Mouse (Mus musculus) lung, embryonic 14.5 days (tissue): ENCODE measurements around the gene Ereg. TPM values are rescaled to one million over a fixed set of nuclear protein-coding genes. Genes with fewer than 3 reads are reported as not detected.
A peak's percentile ranks its signal among the peaks of the same experiment; 100 is the strongest.

ENCODE experiments used
- ATAC-seq: fragments of 200-750 bp; cut with Nextera tagmentation; 2 replicates; pipeline ENCODE4 v1.8.0; 2017; ENCODE audit warnings: mild to moderate bottlenecking, moderate TSS enrichment, moderate library complexity; ENCODE audit not compliant: insufficient read depth
- DNase-seq: peaks from one replicate; pipeline ENCODE4 v3.0.0-alpha.2; 2015
- H3K27ac ChIP-seq: fragments of 300-500 bp; sonication (generic); 2 replicates; pipeline ENCODE4 v1.5.1; 2014; ENCODE audit warnings: low read depth, mild to moderate bottlenecking, moderate library complexity
- H3K27me3 ChIP-seq: fragments of 300-500 bp; sonication (generic); 2 replicates; pipeline ENCODE4 v1.6.1; 2014; ENCODE audit warnings: low read length, control low read depth; ENCODE audit not compliant: insufficient read depth
- H3K36me3 ChIP-seq: fragments of 300-500 bp; sonication (generic); 2 replicates; pipeline ENCODE4 v1.6.1; 2014; ENCODE audit warnings: control low read depth; ENCODE audit not compliant: insufficient read depth
- H3K4me1 ChIP-seq: fragments of 300-500 bp; sonication (generic); 2 replicates; pipeline ENCODE4 v1.6.1; 2014; ENCODE audit warnings: antibody characterized with exemption, control low read depth; ENCODE audit not compliant: insufficient read depth
- H3K4me2 ChIP-seq: fragments of 300-500 bp; sonication (generic); 2 replicates; pipeline ENCODE4 v1.6.1; 2014; ENCODE audit warnings: mild to moderate bottlenecking
- H3K4me3 ChIP-seq: fragments of 300-500 bp; sonication (generic); 2 replicates; pipeline ENCODE4 v1.5.1; 2014; ENCODE audit warnings: low read depth, low read length
- H3K9ac ChIP-seq: fragments of 300-500 bp; sonication (generic); 2 replicates; pipeline ENCODE4 v1.6.1; 2014
- H3K9me3 ChIP-seq: fragments of 300-500 bp; sonication (generic); 2 replicates; pipeline ENCODE4 v1.6.1; 2016; ENCODE audit warnings: low read depth, low read length, control low read depth
- CTCF ChIP-seq: IDR thresholded peaks from 2 replicates; pipeline ENCODE4 v1.5.1; 2016; ENCODE audit warnings: antibody characterized with exemption, low read depth
- WGBS: fragments of 180-500 bp; shearing (Covaris S2); extraction: QIAGEN DNeasy Blood & Tissue Kit; methylation state at CpG from one replicate; pipeline ENCODE4 v1.1.7; 2014; 5-methylcytosine and 5-hydroxymethylcytosine counted together
- polyA plus RNA-seq: library from polyadenylated mRNA; unstranded; fragments of >200 nt; fragmentation: Nextera tagmentation; extraction: Ambion mirVana; gene quantifications from 2 replicates; pipeline ENCODE4 v1.2.1, GENCODE M21; 2014

Ereg gene
- polyA plus RNA-seq, 1 experiment from 2014 or later, result 0.13 TPM

- ATAC-seq, result peak; percentile 23; the same call in 1 of the 2 replicates
- Histone ChIP-seq H3K4me1 (no peaks in the 10 kb centered on the region), H3K36me3 (no peaks in the 10 kb centered on the region), H3K4me3 (no peak overlapping the region), H3K27ac (no peak overlapping the region), H3K4me2 (no peak overlapping the region), H3K9me3 (no peaks in the 10 kb centered on the region), H3K27me3 (no peaks in the 10 kb centered on the region), H3K9ac (no peak overlapping the region)
- no peak for DNase-seq
- TF ChIP-seq CTCF, result no peak
- 71% methylated on average over 2 of the region's 2 CpGs for WGBS
These were observed 35.5 kb upstream of the Ereg start for GRCm38 (mm10) chr5:91038963-91039362.

DNA sequence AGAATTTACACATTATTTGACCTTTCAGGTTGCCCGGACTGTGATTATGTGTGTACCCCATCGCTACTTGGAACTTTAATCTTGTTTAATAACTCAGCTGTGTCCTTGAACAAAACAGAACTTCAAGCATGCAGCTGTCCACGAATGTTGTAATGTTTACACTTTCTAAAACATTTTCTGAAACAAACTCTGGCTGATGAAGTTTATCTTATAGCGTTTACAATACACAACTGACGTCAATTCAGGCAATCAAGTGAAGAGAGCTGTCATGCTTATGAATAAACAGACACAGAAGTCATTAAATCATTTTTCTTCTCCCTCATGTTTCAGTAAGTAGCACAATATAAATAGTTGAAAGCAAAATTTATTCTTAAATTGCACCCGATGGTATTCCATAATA is 26.4 kb upstream of the Ereg start:
- H3K4me1 ChIP-seq, result no peaks in the 10 kb centered on the region
- H3K36me3 ChIP-seq, result no peaks in the 10 kb centered on the region
- DNase-seq (peak; percentile 70), ATAC-seq (peak; percentile 44; the same call in 1 of the 2 replicates)
- no peak overlapping the region for H3K4me3 ChIP-seq
- no peak overlapping the region for H3K4me2 ChIP-seq
- WGBS, result 36% methylated on average over 6 of the region's 6 CpGs
- TF ChIP-seq CTCF, result no peak
- H3K9me3 ChIP-seq, result no peaks in the 10 kb centered on the region
- H3K9ac ChIP-seq, result no peak overlapping the region
- no peak overlapping the region for H3K27ac ChIP-seq
- no peaks in the 10 kb centered on the region for H3K27me3 ChIP-seq

- ATAC-seq, result peak; percentile 49; the same call in 1 of the 2 replicates
- no peak overlapping the region for H3K4me3 ChIP-seq
These were observed 26.0 kb upstream of the Ereg start for GRCm38 (mm10) chr5:91048397-91048796.

DNA sequence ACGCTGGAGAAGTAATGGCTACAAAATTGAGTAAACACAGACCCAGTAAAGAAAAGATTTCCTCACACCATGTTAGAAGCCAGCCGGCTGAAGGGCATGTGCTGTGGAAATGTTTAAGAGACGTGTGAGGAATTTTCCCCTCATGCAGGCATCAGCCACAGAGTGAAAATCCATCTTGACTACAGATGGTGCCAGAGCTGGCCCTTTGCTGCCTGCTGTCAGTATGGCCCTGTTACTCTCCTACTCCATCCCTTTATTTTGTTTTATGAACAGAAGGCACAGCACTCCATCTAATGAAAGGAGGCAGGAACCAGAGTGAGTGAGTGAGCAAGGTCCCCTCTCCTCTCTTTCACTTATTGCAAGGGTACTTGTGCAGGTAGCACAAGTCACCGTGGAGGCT is 2.1 kb upstream of the Ereg start:
- Histone ChIP-seq H3K9me3 (no peaks in the 10 kb centered on the region), H3K4me1 (no peaks in the 10 kb centered on the region), H3K4me2 (no peak overlapping the region), H3K36me3 (no peaks in the 10 kb centered on the region), H3K27ac (no peak overlapping the region), H3K9ac (no peak overlapping the region), H3K4me3 (no peak overlapping the region), H3K27me3 (0 out of 2 replicates have a peak, but pooled peaks cover 12% of the 10 kb centered on the region)
- no peak for TF ChIP-seq CTCF
- 51% methylated on average over 4 of the region's 4 CpGs for WGBS
- ATAC-seq, result no peak
- DNase-seq, result no peak

More at GRCm38 (mm10) chr5:91048397-91048796, 26.0 kb upstream of the Ereg start:
- Histone ChIP-seq H3K9me3 (no peaks in the 10 kb centered on the region), H3K27ac (no peak overlapping the region), H3K4me2 (no peak overlapping the region), H3K36me3 (no peaks in the 10 kb centered on the region), H3K9ac (no peak overlapping the region), H3K27me3 (no peaks in the 10 kb centered on the region), H3K4me1 (no peaks in the 10 kb centered on the region)
- DNase-seq, result peak; percentile 54
- WGBS, result 48% methylated on average over 8 of the region's 8 CpGs
- TF ChIP-seq CTCF, result no peak

DNA sequence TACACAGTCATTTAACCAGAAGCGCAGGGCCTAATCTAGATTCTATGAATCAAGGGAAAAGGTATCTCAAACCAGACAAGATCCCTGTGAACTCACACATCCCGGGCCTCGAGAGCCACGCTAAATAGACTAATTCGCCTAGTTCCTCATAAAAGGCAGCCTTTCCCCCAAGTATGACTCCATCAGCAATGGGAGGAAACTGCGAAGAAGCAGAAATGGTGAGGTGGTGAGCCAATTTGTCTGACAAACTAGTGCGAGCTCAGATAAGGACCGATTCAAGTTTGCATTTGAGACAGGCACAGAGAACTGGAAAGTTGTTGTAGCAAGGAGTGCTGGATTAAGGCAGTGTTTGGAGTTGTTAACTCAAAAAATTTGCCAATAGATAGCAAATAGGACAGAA is 796 bp upstream of the Ereg start:
- Histone ChIP-seq H3K4me1 (no peaks in the 10 kb centered on the region), H3K9me3 (no peaks in the 10 kb centered on the region), H3K4me2 (peak overlapping the region; percentile 64), H3K9ac (no peak overlapping the region), H3K36me3 (no peaks in the 10 kb centered on the region), H3K27ac (no peak overlapping the region), H3K27me3 (0 out of 2 replicates have a peak, but pooled peaks cover 12% of the 10 kb centered on the region), H3K4me3 (no peak overlapping the region)
- TF ChIP-seq CTCF, result no peak
- no peak for DNase-seq
- 55% methylated on average over 8 of the region's 8 CpGs for WGBS
- ATAC-seq, result no peak

GRCm38 (mm10) chr5:91074026-91074425 is 396 bp upstream of the Ereg start:
- Histone ChIP-seq H3K27ac (no peak overlapping the region), H3K27me3 (0 out of 2 replicates have a peak, but pooled peaks cover 12% of the 10 kb centered on the region), H3K4me2 (peak overlapping the region; percentile 64), H3K4me3 (peak overlapping the region; percentile 28), H3K36me3 (no peaks in the 10 kb centered on the region), H3K4me1 (no peaks in the 10 kb centered on the region), H3K9me3 (no peaks in the 10 kb centered on the region), H3K9ac (no peak overlapping the region)
- 17% methylated on average over 8 of the region's 8 CpGs for whole genome bisulfite sequencing
- no peak for TF ChIP-seq CTCF
- ATAC-seq (peak; percentile 44), DNase-seq (peak; percentile 30)

DNA sequence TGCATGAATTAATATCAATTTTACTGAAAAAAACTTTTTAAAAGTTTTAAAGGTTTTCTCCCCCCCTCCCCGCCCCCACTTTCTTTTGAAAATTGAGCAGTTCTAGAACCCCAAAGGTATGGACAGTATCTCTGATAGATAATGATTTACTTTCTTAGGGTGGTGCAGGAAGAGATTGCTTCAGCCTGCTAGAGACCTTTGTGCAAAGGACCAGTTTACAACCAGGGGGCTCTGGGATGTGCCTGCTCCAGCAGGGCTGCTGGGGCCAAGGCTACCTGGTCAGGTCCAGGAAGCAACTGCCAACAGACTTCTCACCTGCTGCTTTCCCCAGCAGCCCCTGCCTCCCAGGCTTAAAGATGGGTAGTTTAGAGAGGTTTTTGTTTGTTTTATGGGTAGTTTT is 599 bp downstream of the Ereg start:
- Histone ChIP-seq H3K36me3 (no peaks in the 10 kb centered on the region), H3K9me3 (no peaks in the 10 kb centered on the region), H3K27me3 (0 out of 2 replicates have a peak, but pooled peaks cover 12% of the 10 kb centered on the region), H3K4me3 (peak overlapping the region; percentile 28; the same call in 1 of the 2 replicates), H3K4me2 (peak overlapping the region; percentile 64), H3K27ac (no peak overlapping the region), H3K9ac (no peak overlapping the region), H3K4me1 (no peaks in the 10 kb centered on the region)
- DNase-seq (no peak), ATAC-seq (no peak)
- WGBS, result 64% methylated on average over 1 of the region's 1 CpGs
- TF ChIP-seq CTCF, result no peak
